Mouse (Mus musculus): Measurements from ENCODE around the gene Ttyh2. TPM values are rescaled to one million over a fixed set of nuclear protein-coding genes. Genes with fewer than 3 reads are reported as not detected.

Gene Ttyh2
- polyA plus RNA-seq, 1 experiment from 2014 or later = 22.1 TPM

DNA sequence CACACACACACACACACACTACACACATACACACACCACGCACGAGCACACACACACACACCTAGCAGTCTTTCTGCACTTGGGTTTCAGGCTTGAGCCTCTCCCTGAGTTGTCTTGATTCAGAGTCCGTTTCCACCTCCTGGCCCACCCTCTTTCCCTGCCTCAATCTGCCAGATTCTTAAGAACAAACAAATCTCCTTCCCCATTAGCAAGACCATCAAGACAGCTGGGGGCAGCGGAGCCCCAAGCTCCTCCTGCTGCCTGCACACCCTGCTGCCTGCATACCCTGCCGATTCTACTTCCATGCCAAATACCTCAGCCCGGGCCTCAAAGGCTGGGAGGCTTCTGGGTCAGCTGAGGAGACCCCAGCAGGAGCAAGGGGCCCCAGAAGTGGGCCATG, 34.6 kb upstream of the Ttyh2 start:
- ChIA-PET CTCF (no interaction called here), POLR2A (no interaction called here)
- DNase-seq (ENCODE audit: low read depth, low spot score) (no peak), ATAC-seq (no peak)
- no peak for TF ChIP-seq CTCF (IDR thresholded peaks at IDR 0.05)
- in situ Hi-C loops (cut with MboI; ENCODE audit: low pct_unique_long_range_greater_than_20kb) = no loop called here
- no peaks in the 10 kb centered on the region for H3K27me3 ChIP-seq

- ChIA-PET CTCF (interaction anchor here (1.0 kb wide), 1 partner anchor 22 kb away, joined by 3 read pairs; no protein-coding TSS in a partner anchor), POLR2A (no interaction called here)
- DNase-seq (ENCODE audit: low read depth, low spot score) (no peak), ATAC-seq (no peak)
- H3K27me3 ChIP-seq = no peaks in the 10 kb centered on the region
- TF ChIP-seq CTCF (IDR thresholded peaks at IDR 0.05) = no peak
- in situ Hi-C loops (cut with MboI; ENCODE audit: low pct_unique_long_range_greater_than_20kb) = no loop called here
Measured at GRCm38 (mm10) chr11:114641136-114641535, 34.1 kb upstream of the Ttyh2 start.

GRCm38 (mm10) chr11:114642184-114642583, 33.0 kb upstream of the Ttyh2 start:
- ATAC-seq = no peak
- no peaks in the 10 kb centered on the region for H3K27me3 ChIP-seq
- TF ChIP-seq CTCF (IDR thresholded peaks at IDR 0.05) = no peak
- in situ Hi-C loops (cut with MboI; ENCODE audit: low pct_unique_long_range_greater_than_20kb) = no loop called here
- POLR2A ChIA-PET = interaction anchor here (0.7 kb wide), 1 partner anchor 1078 kb away, joined by 3 read pairs; no protein-coding TSS in a partner anchor
- CTCF ChIA-PET = interaction anchor here (1.0 kb wide), 1 partner anchor 20 kb away, joined by 3 read pairs; no protein-coding TSS in a partner anchor
- no peak for DNase-seq (ENCODE audit: low read depth, low spot score)

- DNase-seq (ENCODE audit: low read depth, low spot score) (no peak), ATAC-seq (no peak)
- no peak for TF ChIP-seq CTCF (IDR thresholded peaks at IDR 0.05)
- in situ Hi-C loops (cut with MboI; ENCODE audit: low pct_unique_long_range_greater_than_20kb) = no loop called here
- H3K27me3 ChIP-seq = no peaks in the 10 kb centered on the region
- ChIA-PET POLR2A (interaction anchor here (0.7 kb wide), 1 partner anchor 1079 kb away, joined by 3 read pairs; no protein-coding TSS in a partner anchor), CTCF (no interaction called here)
Measured at GRCm38 (mm10) chr11:114642926-114643325, 32.3 kb upstream of the Ttyh2 start.

- CTCF ChIA-PET = no interaction called here
- ATAC-seq (no peak), DNase-seq (ENCODE audit: low read depth, low spot score) (no peak)
- in situ Hi-C loops (cut with MboI; ENCODE audit: low pct_unique_long_range_greater_than_20kb) = no loop called here
- no peaks in the 10 kb centered on the region for H3K27me3 ChIP-seq
- POLR2A ChIA-PET = no interaction called here
- TF ChIP-seq CTCF (IDR thresholded peaks at IDR 0.05) = no peak
Measured at GRCm38 (mm10) chr11:114644122-114644521, 31.1 kb upstream of the Ttyh2 start.

GRCm38 (mm10) chr11:114649510-114649909, 25.7 kb upstream of the Ttyh2 start:
- in situ Hi-C loops (cut with MboI; ENCODE audit: low pct_unique_long_range_greater_than_20kb) = no loop called here
- ChIA-PET CTCF (interaction anchor here (1.6 kb wide), 1 partner anchor 13 kb away, joined by 5 read pairs; no protein-coding TSS in a partner anchor), POLR2A (no interaction called here)
- DNase-seq (ENCODE audit: low read depth, low spot score) = no peak
- peaks cover 6% of the 10 kb centered on the region for H3K27me3 ChIP-seq
- ATAC-seq = no peak
- TF ChIP-seq CTCF (IDR thresholded peaks at IDR 0.05) = no peak

DNA sequence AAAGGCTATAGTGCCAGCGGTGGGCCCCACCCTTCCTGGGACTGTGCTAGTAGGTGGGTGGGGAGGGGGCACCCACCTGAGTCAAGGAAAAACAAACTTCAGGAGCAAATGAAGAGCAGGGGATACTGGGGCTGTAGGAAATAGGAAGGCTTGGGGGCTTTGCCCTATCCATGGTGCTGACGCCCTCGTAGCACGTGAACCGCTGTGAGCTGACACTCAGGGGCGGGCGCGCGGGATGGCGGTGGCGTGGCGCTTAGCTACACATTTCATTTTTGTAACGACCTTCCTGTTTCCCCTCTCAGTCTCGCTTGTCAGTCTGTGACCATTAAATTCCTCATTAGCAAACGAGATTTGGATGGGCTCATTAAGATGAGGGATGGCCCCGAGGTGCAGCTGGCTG, 22.7 kb upstream of the Ttyh2 start:
- ChIA-PET POLR2A (no interaction called here), CTCF (interaction anchor here (1.3 kb wide), 1 partner anchor 16 kb away, joined by 4 read pairs; the partner anchor contains the start of gene Rpl38)
- no peak for TF ChIP-seq CTCF (IDR thresholded peaks at IDR 0.05)
- peaks cover 6% of the 10 kb centered on the region for H3K27me3 ChIP-seq
- DNase-seq (ENCODE audit: low read depth, low spot score) (no peak), ATAC-seq (no peak)
- in situ Hi-C loops (cut with MboI; ENCODE audit: low pct_unique_long_range_greater_than_20kb) = loop anchor here (25.0 kb wide), 1 partner anchor 940 kb away; the partner anchor contains the start of gene Cpsf4l

DNA sequence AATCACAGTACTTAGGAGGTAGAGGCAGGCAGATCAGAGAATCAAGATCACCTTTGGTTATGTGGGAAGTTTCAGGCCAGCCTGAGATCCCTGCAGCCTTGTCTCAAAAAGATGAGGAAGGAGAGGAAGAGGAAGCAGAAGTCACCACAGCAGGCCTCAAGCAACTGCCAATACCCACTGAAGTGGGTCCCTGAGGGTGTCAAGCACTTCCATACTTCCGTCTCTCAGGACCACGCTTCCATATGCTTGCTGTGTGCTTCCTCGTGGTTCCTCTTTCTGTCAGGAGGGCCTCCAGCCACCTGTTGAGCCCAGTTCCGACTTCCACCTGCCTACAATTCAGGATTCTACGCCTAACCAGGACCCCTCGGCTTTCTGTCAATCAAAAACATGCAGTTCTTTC, 21.6 kb upstream of the Ttyh2 start:
- in situ Hi-C loops (cut with MboI; ENCODE audit: low pct_unique_long_range_greater_than_20kb) = loop anchor here (25.0 kb wide), 1 partner anchor 941 kb away; the partner anchor contains the start of gene Cpsf4l
- TF ChIP-seq CTCF (IDR thresholded peaks at IDR 0.05) = no peak
- CTCF ChIA-PET = no interaction called here

DNA sequence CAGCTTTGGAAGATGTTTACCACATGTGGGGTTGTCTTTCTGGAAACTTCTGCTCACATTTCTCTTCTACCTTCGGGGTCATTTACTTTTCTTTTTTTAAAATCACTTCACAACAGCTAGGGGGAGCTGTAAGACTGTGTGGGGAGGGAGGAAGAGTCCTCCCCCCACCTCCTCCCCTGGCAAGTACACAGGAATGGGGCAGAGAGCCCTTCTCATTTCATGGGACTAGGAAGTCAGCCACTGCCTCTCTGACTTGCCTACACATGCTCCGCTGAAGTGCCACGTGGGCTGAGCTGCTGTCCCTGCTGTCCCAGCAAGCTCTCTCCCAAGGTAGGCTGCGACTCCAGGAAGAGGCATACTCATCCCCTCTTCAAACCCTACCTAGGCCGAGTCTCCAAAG, 20.7 kb upstream of the Ttyh2 start:
- DNase-seq (ENCODE audit: low read depth, low spot score) = no peak
- peaks cover 6% of the 10 kb centered on the region for H3K27me3 ChIP-seq
- in situ Hi-C loops (cut with MboI; ENCODE audit: low pct_unique_long_range_greater_than_20kb) = loop anchor here (25.0 kb wide), 1 partner anchor 942 kb away; the partner anchor contains the start of gene Cpsf4l
- TF ChIP-seq CTCF (IDR thresholded peaks at IDR 0.05) = no peak
- ATAC-seq = no peak
- ChIA-PET CTCF (no interaction called here), POLR2A (no interaction called here)

More for the DNA sequence above, 21.6 kb upstream of the Ttyh2 start:
- H3K27me3 ChIP-seq = peaks cover 6% of the 10 kb centered on the region
- DNase-seq (ENCODE audit: low read depth, low spot score) (no peak), ATAC-seq (no peak)
- POLR2A ChIA-PET = no interaction called here

DNA sequence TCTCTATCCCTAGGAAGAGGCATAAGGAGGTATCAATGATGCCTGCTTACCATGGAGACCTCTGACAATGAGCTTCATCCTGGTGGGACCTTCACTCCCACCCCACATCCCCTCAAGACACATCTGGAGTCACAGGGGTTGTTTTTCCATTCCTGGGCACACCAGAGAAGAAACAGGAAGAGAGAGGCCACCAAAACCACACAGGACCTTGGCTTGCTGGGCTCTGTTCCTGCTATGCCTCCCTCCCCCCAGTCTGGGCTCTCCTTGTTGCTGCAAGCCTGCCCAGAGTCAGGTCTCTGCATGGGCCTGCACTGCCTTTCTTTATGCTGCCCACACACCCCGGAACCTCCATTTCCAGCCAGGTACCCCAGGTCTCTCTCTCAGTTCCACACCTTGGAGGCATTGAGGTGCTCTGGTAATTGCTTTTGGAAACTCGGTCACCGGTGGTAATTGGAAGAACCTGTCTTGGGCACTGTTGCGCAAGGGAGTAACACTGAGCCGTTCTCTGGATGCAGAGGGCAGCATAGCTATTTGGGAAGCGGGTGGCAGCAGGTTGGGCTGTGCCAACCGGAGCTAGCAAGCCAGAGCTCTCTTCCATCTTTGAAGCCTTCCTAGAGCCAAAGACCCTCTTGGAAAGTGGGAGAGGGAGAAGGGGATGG, 19.8 kb upstream of the Ttyh2 start:
- no peak for ATAC-seq
- no peak for DNase-seq (ENCODE audit: low read depth, low spot score)

GRCm38 (mm10) chr11:114656994-114657644, 18.1 kb upstream of the Ttyh2 start:
- peaks cover 6% of the 10 kb centered on the region for H3K27me3 ChIP-seq
- CTCF ChIA-PET = no interaction called here
- in situ Hi-C loops (cut with MboI; ENCODE audit: low pct_unique_long_range_greater_than_20kb) = loop anchor here (25.0 kb wide), 1 partner anchor 945 kb away; the partner anchor contains the start of gene Cpsf4l
- POLR2A ChIA-PET = no interaction called here
- no peak for DNase-seq (ENCODE audit: low read depth, low spot score)
- TF ChIP-seq CTCF (IDR thresholded peaks at IDR 0.05) = no peak
- ATAC-seq = no peak

More for the DNA sequence above, 19.8 kb upstream of the Ttyh2 start:
- CTCF ChIA-PET = no interaction called here
- POLR2A ChIA-PET = no interaction called here
- peaks cover 6% of the 10 kb centered on the region for H3K27me3 ChIP-seq
- TF ChIP-seq CTCF (IDR thresholded peaks at IDR 0.05) = no peak
- in situ Hi-C loops (cut with MboI; ENCODE audit: low pct_unique_long_range_greater_than_20kb) = loop anchor here (25.0 kb wide), 1 partner anchor 943 kb away; the partner anchor contains the start of gene Cpsf4l

All from Patski (cell line).